Mouse (Mus musculus) MEL (cell line): Measurements from ENCODE around the gene Npcd. TPM values are rescaled to one million over a fixed set of nuclear protein-coding genes. Genes with fewer than 3 reads are reported as not detected.

Experiments
- DNase-seq: peaks from one replicate; pipeline ENCODE4 v3.0.0; 2011; ENCODE audit warnings: low read depth, low spot score
- H3K27ac ChIP-seq: 2 replicates; pipeline ENCODE4 v1.5.1; 2012; ENCODE audit warnings: low read depth, mild to moderate bottlenecking, control low read depth, low read length, moderate library complexity; ENCODE audit not compliant: control insufficient read depth
- H3K27me3 ChIP-seq, 2 experiments: fragments of 150-350 bp in 1 of 2; sonication (generic) in 1 of 2; 2 replicates each; pipeline ENCODE4 v1.6.1; 2012; ENCODE audit warnings: low read length in 2 of 2, mild to moderate bottlenecking in 2 of 2, improper control_type of control experiment in 1 of 2, moderate library complexity in 1 of 2; ENCODE audit not compliant: insufficient read depth in 2 of 2, control insufficient read depth in 1 of 2
- H3K36me3 ChIP-seq, 2 experiments: 2 replicates each; pipeline ENCODE4 v1.6.1; 2012 to 2014; ENCODE audit warnings: low read length in 2 of 2, improper control_type of control experiment in 1 of 2, inconsistent platforms in 1 of 2, mild to moderate bottlenecking in 1 of 2; ENCODE audit not compliant: insufficient read depth in 2 of 2, control insufficient read depth in 1 of 2
- H3K4me1 ChIP-seq, 2 experiments: fragments of 150-350 bp in 1 of 2; sonication (generic) in 1 of 2; 2 replicates each; pipeline ENCODE4 v1.6.1; 2012; ENCODE audit warnings: low read length in 2 of 2, improper control_type of control experiment in 1 of 2, mild to moderate bottlenecking in 1 of 2; ENCODE audit not compliant: insufficient read depth in 2 of 2, control insufficient read depth in 1 of 2
- H3K4me3 ChIP-seq, 2 experiments: fragments of 150-350 bp in 1 of 2; sonication (generic) in 1 of 2; 2 replicates each; pipeline ENCODE4 v1.5.1; 2012; ENCODE audit warnings: low read depth in 2 of 2, low read length in 2 of 2, mild to moderate bottlenecking in 2 of 2, moderate library complexity in 2 of 2, control low read depth in 1 of 2, improper control_type of control experiment in 1 of 2; ENCODE audit not compliant: control insufficient read depth in 1 of 2, insufficient read depth in 1 of 2
- H3K79me2 ChIP-seq: 2 replicates; pipeline ENCODE4 v1.6.1; 2012; ENCODE audit warnings: mild to moderate bottlenecking, low read length, moderate library complexity; ENCODE audit not compliant: control insufficient read depth, poor library complexity, insufficient read depth
- H3K9ac ChIP-seq: 2 replicates; pipeline ENCODE4 v1.6.1; 2012; ENCODE audit warnings: low read depth, mild to moderate bottlenecking, control low read depth, low read length, moderate library complexity; ENCODE audit not compliant: control insufficient read depth, poor library complexity, severe bottlenecking
- H3K9me3 ChIP-seq: fragments of 150-350 bp; sonication (generic); replicated peaks from 2 replicates; pipeline ENCODE4 v1.6.1; 2012; ENCODE audit warnings: mild to moderate bottlenecking, low read length, improper control_type of control experiment, moderate library complexity; ENCODE audit not compliant: insufficient read depth
- CHD1 ChIP-seq: IDR thresholded peaks from 2 replicates; pipeline ENCODE4 v1.6.1; 2012; ENCODE audit warnings: low read depth, mild to moderate bottlenecking, inconsistent platforms, low read length, improper control_type of control experiment
- CHD2 ChIP-seq: IDR thresholded peaks from 2 replicates; pipeline ENCODE4 v1.6.1; 2011; ENCODE audit warnings: low read length, improper control_type of control experiment
- ELF1 ChIP-seq: IDR thresholded peaks from 2 replicates; pipeline ENCODE4 v1.6.1; 2014; ENCODE audit warnings: low read depth, mild to moderate bottlenecking, inconsistent platforms, low read length, improper control_type of control experiment, moderate library complexity
- ETS1 ChIP-seq: IDR thresholded peaks from 2 replicates; pipeline ENCODE4 v1.6.1; 2012; ENCODE audit warnings: low read depth, mild to moderate bottlenecking, inconsistent platforms, low read length, improper control_type of control experiment, moderate library complexity
- GATA1 ChIP-seq: IDR thresholded peaks from 2 replicates; pipeline ENCODE4 v1.6.1; 2011; ENCODE audit warnings: low read depth, low read length, improper control_type of control experiment
- HCFC1 ChIP-seq: IDR thresholded peaks from 2 replicates; pipeline ENCODE4 v1.6.1; 2012; ENCODE audit warnings: low read depth, mild to moderate bottlenecking, inconsistent platforms, low read length, improper control_type of control experiment, moderate library complexity
- MAFK ChIP-seq: IDR thresholded peaks from 2 replicates; pipeline ENCODE4 v1.6.1; 2011; ENCODE audit warnings: low read depth, mild to moderate bottlenecking, low read length, improper control_type of control experiment, borderline replicate concordance
- MAX ChIP-seq: IDR thresholded peaks from 2 replicates; pipeline ENCODE4 v1.6.1; 2011; ENCODE audit warnings: low read length, improper control_type of control experiment
- MAZ ChIP-seq: IDR thresholded peaks from 2 replicates; pipeline ENCODE4 v1.6.1; 2012; ENCODE audit warnings: low read depth, mild to moderate bottlenecking, inconsistent platforms, low read length, improper control_type of control experiment
- MYC ChIP-seq: IDR thresholded peaks from 2 replicates; pipeline ENCODE4 v1.6.1; 2011; ENCODE audit warnings: low read depth, mild to moderate bottlenecking, low read length, improper control_type of control experiment, moderate library complexity
- NELFE ChIP-seq: IDR thresholded peaks from 2 replicates; pipeline ENCODE4 v1.6.1; 2011; ENCODE audit warnings: low read depth, low read length, improper control_type of control experiment
- NRF1 ChIP-seq: IDR thresholded peaks from 2 replicates; pipeline ENCODE4 v1.6.1; 2014; ENCODE audit warnings: low read depth, mild to moderate bottlenecking, inconsistent platforms, low read length, improper control_type of control experiment, moderate library complexity; ENCODE audit not compliant: poor library complexity, insufficient read depth, severe bottlenecking
- POLR2AphosphoS5 ChIP-seq: IDR thresholded peaks from 2 replicates; pipeline ENCODE4 v1.6.1; 2012; ENCODE audit warnings: low read depth, borderline replicate concordance, mild to moderate bottlenecking, inconsistent platforms, low read length, moderate library complexity, mixed read lengths
- RAD21 ChIP-seq: IDR thresholded peaks from 2 replicates; pipeline ENCODE4 v1.6.1; 2011; ENCODE audit warnings: mild to moderate bottlenecking, low read depth, low read length, improper control_type of control experiment
- SIN3A ChIP-seq: IDR thresholded peaks from 2 replicates; pipeline ENCODE4 v1.6.1; 2012; ENCODE audit warnings: low read length, improper control_type of control experiment, inconsistent platforms
- TCF12 ChIP-seq: IDR thresholded peaks from 2 replicates; pipeline ENCODE4 v1.6.1; 2014; ENCODE audit warnings: low read depth, mild to moderate bottlenecking, inconsistent platforms, low read length, improper control_type of control experiment, moderate library complexity
- USF2 ChIP-seq, 2 experiments: IDR thresholded peaks; 2 replicates each; pipeline ENCODE4 v1.6.1; 2011 to 2012; ENCODE audit warnings: improper control_type of control experiment in 2 of 2, low read length in 2 of 2, borderline replicate concordance in 1 of 2, inconsistent platforms in 1 of 2, low read depth in 1 of 2, mild to moderate bottlenecking in 1 of 2; ENCODE audit not compliant: insufficient read depth in 1 of 2
- ZMIZ1 ChIP-seq: IDR thresholded peaks from 2 replicates; pipeline ENCODE4 v1.6.1; 2012; ENCODE audit warnings: low read depth, mild to moderate bottlenecking, inconsistent platforms, low read length, improper control_type of control experiment, moderate library complexity
- polyA plus RNA-seq, 2 experiments: library from polyadenylated mRNA; stranded (reverse) in 1 of 2; unstranded in 1 of 2; fragments of >175 nt in 1 of 2; fragments of >200 nt in 1 of 2; gene quantifications; 2 replicates each; pipeline versions ENCODE4 v1.2.1 to v1.2.4; 2012; ENCODE audit warnings: low replicate concordance in 2 of 2, low read depth in 1 of 2; ENCODE audit not compliant: insufficient read length in 2 of 2, insufficient read depth in 1 of 2, missing spikeins in 1 of 2
- total RNA-seq: library from RNA; depleted of rRNA; stranded (reverse); fragments of 300-350 nt; gene quantifications from 2 replicates; pipeline ENCODE4 v1.2.3, GENCODE M21; 2012

Npcd gene
- total and polyA plus RNA-seq, 3 experiments: not detected

GRCm38 (mm10) chr15:79751772-79752171, 82.3 kb downstream of the Npcd start:
- no peak for DNase-seq
- Histone ChIP-seq H3K27ac (no peak overlapping the region), H3K27me3 (no peaks in the 10 kb centered on the region), H3K9me3 (no peaks in the 10 kb centered on the region), H3K36me3 (no peaks in the 10 kb centered on the region), H3K4me3 (no peak overlapping the region), H3K79me2 (no peaks in the 10 kb centered on the region)
- TF ChIP-seq MYC (no peak), SIN3A (no peak), RAD21 (no peak), TCF12 (no peak), MAX (no peak), MAZ (no peak), MAFK (no peak), POLR2AphosphoS5 (no peak), USF2 (IDR thresholded peaks at IDR 0.05; ENCODE audit: borderline replicate concordance in 1 of 2, insufficient read depth in 1 of 2, low read depth in 1 of 2, low read length in 2 of 2) (no peak), ETS1 (no peak), NELFE (no peak), CHD1 (no peak), ELF1 (no peak), ZMIZ1 (no peak)
- TF ChIP-seq, all 39 proteins: peak for 0
- no peak overlapping the region for H3K9ac ChIP-seq
- no peaks in the 10 kb centered on the region for H3K4me1 ChIP-seq

- H3K9ac ChIP-seq: no peak overlapping the region
- no peaks in the 10 kb centered on the region for H3K27me3 ChIP-seq
- no peaks in the 10 kb centered on the region for H3K36me3 ChIP-seq
- no peak for DNase-seq
- TF ChIP-seq GATA1: no peak
- H3K27ac ChIP-seq: no peak overlapping the region
- H3K4me1 ChIP-seq: no peaks in the 10 kb centered on the region
- no peaks in the 10 kb centered on the region for H3K79me2 ChIP-seq
- H3K4me3 ChIP-seq: no peak overlapping the region
- no peaks in the 10 kb centered on the region for H3K9me3 ChIP-seq
Measured at GRCm38 (mm10) chr15:79750266-79750665, 83.8 kb downstream of the Npcd start.

- no peak for DNase-seq
- H3K36me3 ChIP-seq: no peaks in the 10 kb centered on the region
- H3K27ac ChIP-seq: no peak overlapping the region
- H3K9ac ChIP-seq: no peak overlapping the region
- TF ChIP-seq HCFC1: no peak
- no peak for TF ChIP-seq CHD2
- no peak for TF ChIP-seq NRF1
- TF ChIP-seq, all 39 proteins: peak for 0
- Histone ChIP-seq H3K79me2 (no peaks in the 10 kb centered on the region), H3K9me3 (no peaks in the 10 kb centered on the region), H3K4me3 (no peak overlapping the region), H3K27me3 (no peaks in the 10 kb centered on the region), H3K4me1 (no peaks in the 10 kb centered on the region)
Measured at GRCm38 (mm10) chr15:79749162-79749561, 84.9 kb downstream of the Npcd start.
